Mouse (Mus musculus): ENCODE data around the gene Lrch1. TPM values are rescaled to one million over a fixed set of nuclear protein-coding genes. Genes with fewer than 3 reads are reported as not detected.

Gene Lrch1
- total and polyA plus RNA-seq, 3 experiments: 2.8 to 6.1 TPM; not detected in 1

GRCm38 (mm10) chr14:74916691-74917090 lies 31.0 kb downstream of the Lrch1 start:
- no peaks in the 10 kb centered on the region for H3K27me3 ChIP-seq (ENCODE audit: control insufficient read depth in 1 of 2, insufficient read depth in 2 of 2, low read length in 2 of 2)
- H3K9ac ChIP-seq (ENCODE audit: control insufficient read depth, low read depth, low read length, poor library complexity, severe bottlenecking): no peak overlapping the region
- H3K9me3 ChIP-seq (replicated peaks; ENCODE audit: insufficient read depth, low read length): no peaks in the 10 kb centered on the region
- H3K4me3 ChIP-seq (ENCODE audit: control insufficient read depth in 1 of 2, insufficient read depth in 1 of 2, low read depth in 2 of 2, low read length in 2 of 2): no peak overlapping the region
- H3K36me3 ChIP-seq (ENCODE audit: control insufficient read depth in 1 of 2, insufficient read depth in 2 of 2, low read length in 2 of 2): peaks cover 0 to 4% of the 10 kb centered on the region in 2 experiments; a peak in 1 of 4 replicates
- no peak overlapping the region for H3K27ac ChIP-seq (ENCODE audit: control insufficient read depth, low read depth, low read length)
- no peaks in the 10 kb centered on the region; the same call in 1 of the 2 replicates for H3K79me2 ChIP-seq (ENCODE audit: control insufficient read depth, insufficient read depth, low read length, poor library complexity)
- H3K4me1 ChIP-seq (ENCODE audit: control insufficient read depth in 1 of 2, insufficient read depth in 2 of 2, low read length in 2 of 2): peaks cover 4 to 7% of the 10 kb centered on the region in 2 experiments
- no peak for DNase-seq (ENCODE audit: low read depth, low spot score)
- no peak for TF ChIP-seq MAZ (IDR thresholded peaks at IDR 0.05; ENCODE audit: low read depth, low read length)
- no peak for TF ChIP-seq CHD2 (IDR thresholded peaks at IDR 0.05; ENCODE audit: low read length)
- TF ChIP-seq MAX (IDR thresholded peaks at IDR 0.05; ENCODE audit: low read length): no peak
- no peak for TF ChIP-seq TBP (IDR thresholded peaks at IDR 0.05; ENCODE audit: low read depth, low read length)
- TF ChIP-seq CHD1 (IDR thresholded peaks at IDR 0.05; ENCODE audit: low read depth, low read length): no peak
- TF ChIP-seq MAFK (IDR thresholded peaks at IDR 0.05; ENCODE audit: borderline replicate concordance, low read depth, low read length): no peak
- no peak for TF ChIP-seq ZC3H11A (IDR thresholded peaks at IDR 0.05; ENCODE audit: low read depth, low read length)
- no peak for TF ChIP-seq MYB (IDR thresholded peaks at IDR 0.05; ENCODE audit: low read depth, low read length)
- no peak for TF ChIP-seq E2F4 (IDR thresholded peaks at IDR 0.05; ENCODE audit: borderline replicate concordance, low read depth, low read length)
- TF ChIP-seq USF1 (IDR thresholded peaks at IDR 0.05; ENCODE audit: low read depth, low read length): no peak
- no peak for TF ChIP-seq ETS1 (IDR thresholded peaks at IDR 0.05; ENCODE audit: low read depth, low read length)
- no peak for TF ChIP-seq MXI1 (IDR thresholded peaks at IDR 0.05; ENCODE audit: low read depth, low read length)
- TF ChIP-seq POLR2A (IDR thresholded peaks at IDR 0.05; ENCODE audit: control insufficient read depth in 1 of 2, insufficient read depth in 1 of 2, low read depth in 1 of 2, low read length in 2 of 2, poor library complexity in 1 of 2): no peak
- no peak for TF ChIP-seq EP300 (IDR thresholded peaks at IDR 0.05; ENCODE audit: low read depth in 1 of 2, low read length in 2 of 2)
- no peak for TF ChIP-seq BHLHE40 (IDR thresholded peaks at IDR 0.05; ENCODE audit: borderline replicate concordance, low read depth, low read length)
- TF ChIP-seq ZKSCAN1 (IDR thresholded peaks at IDR 0.05; ENCODE audit: low read depth, low read length): no peak
- TF ChIP-seq POLR2AphosphoS5 (IDR thresholded peaks at IDR 0.05; ENCODE audit: borderline replicate concordance, low read depth, low read length): no peak

- Histone ChIP-seq H3K9ac (ENCODE audit: control insufficient read depth, low read depth, low read length, poor library complexity, severe bottlenecking) (no peak overlapping the region), H3K27ac (ENCODE audit: control insufficient read depth, low read depth, low read length) (no peak overlapping the region), H3K79me2 (ENCODE audit: control insufficient read depth, insufficient read depth, low read length, poor library complexity) (no peaks in the 10 kb centered on the region; the same call in 1 of the 2 replicates), H3K27me3 (ENCODE audit: control insufficient read depth in 1 of 2, insufficient read depth in 2 of 2, low read length in 2 of 2) (no peaks in the 10 kb centered on the region), H3K36me3 (ENCODE audit: control insufficient read depth in 1 of 2, insufficient read depth in 2 of 2, low read length in 2 of 2) (peaks cover 0 to 4% of the 10 kb centered on the region in 2 experiments; a peak in 1 of 4 replicates), H3K9me3 (replicated peaks; ENCODE audit: insufficient read depth, low read length) (no peaks in the 10 kb centered on the region), H3K4me1 (ENCODE audit: control insufficient read depth in 1 of 2, insufficient read depth in 2 of 2, low read length in 2 of 2) (peaks cover 4 to 7% of the 10 kb centered on the region in 2 experiments), H3K4me3 (ENCODE audit: control insufficient read depth in 1 of 2, insufficient read depth in 1 of 2, low read depth in 2 of 2, low read length in 2 of 2) (no peak overlapping the region)
- TF ChIP-seq GABPA (IDR thresholded peaks at IDR 0.05; ENCODE audit: low read depth, low read length) (no peak), JUND (IDR thresholded peaks at IDR 0.05; ENCODE audit: low read depth, low read length) (no peak), POLR2AphosphoS2 (IDR thresholded peaks at IDR 0.05; ENCODE audit: low read length) (no peak)
- DNase-seq (ENCODE audit: low read depth, low spot score): no peak
Measured at GRCm38 (mm10) chr14:74916075-74916474, 31.6 kb downstream of the Lrch1 start.
